Mouse (Mus musculus) left cerebral cortex, postnatal 10 days (tissue): Measurements from ENCODE around the gene Rpgrip1l. TPM values are rescaled to one million over a fixed set of nuclear protein-coding genes. Genes with fewer than 3 reads are reported as not detected.
A peak's percentile ranks its signal among the peaks of the same experiment; 100 is the strongest.

Experiments
- DNase-seq, 2 experiments: peaks; one replicate each; pipeline ENCODE4 v3.0.0; 2021 to 2022; ENCODE audit warnings: low spot score in 2 of 2, mixed read lengths in 1 of 2; ENCODE audit errors: extremely low spot score in 1 of 2
- intact Hi-C: fragments of 180-260 bp; cut with DNase I; formaldehyde crosslinking; loops from one replicate; pipeline ENCODE4 v1.15.1; 2025
- total RNA-seq, 2 experiments: library from RNA; stranded (reverse); gene quantifications; 2 replicates each; pipeline ENCODE4 v1.2.3; 2021

The Rpgrip1l gene
- total RNA-seq, 2 experiments from 2014 or later, result 24.4 to 30.4 TPM

GRCm38 (mm10) chr8:91227421-91227841, 85.6 kb downstream of the Rpgrip1l start:
- no peak for DNase-seq
- intact Hi-C loops, result no loop called here

- intact Hi-C loops, result loop anchor here (5.0 kb wide), 1 partner anchor 38 kb away; no protein-coding TSS in a partner anchor
- DNase-seq, result no peak
These were observed 88.8 kb downstream of the Rpgrip1l start for GRCm38 (mm10) chr8:91224227-91224626.

GRCm38 (mm10) chr8:91221841-91222240, 91.2 kb downstream of the Rpgrip1l start:
- DNase-seq, result no peak
- intact Hi-C loops, result loop anchor here (5.0 kb wide), 1 partner anchor 40 kb away; no protein-coding TSS in a partner anchor

GRCm38 (mm10) chr8:91218271-91218670, 94.8 kb downstream of the Rpgrip1l start:
- no peak for DNase-seq
- intact Hi-C loops, result no loop called here

- intact Hi-C loops, result no loop called here
- DNase-seq, result no peak
These were observed 95.8 kb downstream of the Rpgrip1l start for GRCm38 (mm10) chr8:91217062-91217905.

- intact Hi-C loops, result no loop called here
- DNase-seq, result no peak
These were observed 98.8 kb downstream of the Rpgrip1l start for GRCm38 (mm10) chr8:91214287-91214686.

GRCm38 (mm10) chr8:91212948-91213347, 100.1 kb downstream of the Rpgrip1l start:
- no peak for DNase-seq
- intact Hi-C loops, result no loop called here

GRCm38 (mm10) chr8:91209658-91210057, 103.4 kb downstream of the Rpgrip1l start:
- intact Hi-C loops, result no loop called here
- no peak for DNase-seq

- intact Hi-C loops, result no loop called here
These were observed 105.4 kb downstream of the Rpgrip1l start for GRCm38 (mm10) chr8:91207676-91208075.

GRCm38 (mm10) chr8:91205897-91206296, 107.2 kb downstream of the Rpgrip1l start:
- DNase-seq, result no peak
- intact Hi-C loops, result no loop called here

More at GRCm38 (mm10) chr8:91207676-91208075, 105.4 kb downstream of the Rpgrip1l start:
- no peak for DNase-seq

- intact Hi-C loops, result no loop called here
- no peak for DNase-seq
These were observed 111.9 kb downstream of the Rpgrip1l start for GRCm38 (mm10) chr8:91201184-91201583.

GRCm38 (mm10) chr8:91199876-91200275, 113.2 kb downstream of the Rpgrip1l start, which contains the start of gene Aktip:
Aktip (minus strand) TSS chr8:91199976.
- no peak for DNase-seq
- intact Hi-C loops, result loop anchor here (10.0 kb wide), 1 partner anchor 1525 kb away; no protein-coding TSS in a partner anchor

- intact Hi-C loops, result loop anchor here (10.0 kb wide), 1 partner anchor 1527 kb away; no protein-coding TSS in a partner anchor
- peak in 1 of 2 experiments; percentile 53 for DNase-seq
These were observed 115.0 kb downstream of the Rpgrip1l start for GRCm38 (mm10) chr8:91198036-91198435.

GRCm38 (mm10) chr8:91197233-91197632, 115.8 kb downstream of the Rpgrip1l start:
- intact Hi-C loops, result loop anchor here (10.0 kb wide), 1 partner anchor 1528 kb away; no protein-coding TSS in a partner anchor
- no peak for DNase-seq

GRCm38 (mm10) chr8:91196661-91197060, 116.4 kb downstream of the Rpgrip1l start:
- DNase-seq, result peak in 1 of 2 experiments; percentile 40
- intact Hi-C loops, result loop anchor here (10.0 kb wide), 1 partner anchor 1528 kb away; no protein-coding TSS in a partner anchor

GRCm38 (mm10) chr8:91194081-91194480, 119.0 kb downstream of the Rpgrip1l start:
- no peak for DNase-seq
- intact Hi-C loops, result loop anchor here (5.0 to 10.0 kb wide), 2 partner anchors 1163 to 1531 kb away; partner anchors contain the start of gene Irx5

GRCm38 (mm10) chr8:91192941-91193340, 120.1 kb downstream of the Rpgrip1l start:
- no peak for DNase-seq
- intact Hi-C loops, result loop anchor here (5.0 to 10.0 kb wide), 2 partner anchors 1164 to 1532 kb away; partner anchors contain the start of gene Irx5

GRCm38 (mm10) chr8:91190816-91191340, 122.2 kb downstream of the Rpgrip1l start:
- intact Hi-C loops, result loop anchor here (5.0 to 10.0 kb wide), 2 partner anchors 1166 to 1534 kb away; partner anchors contain the start of gene Irx5
- peak; percentile 47 to 76 for DNase-seq

- DNase-seq, result no peak
- intact Hi-C loops, result no loop called here
These were observed 124.9 kb downstream of the Rpgrip1l start for GRCm38 (mm10) chr8:91188152-91188551.
